Mouse (Mus musculus) hindbrain, postnatal 0 days (tissue): ENCODE measurements around the gene Slc7a12. TPM values are rescaled to one million over a fixed set of nuclear protein-coding genes. Genes with fewer than 3 reads are reported as not detected.

ENCODE experiments used
- ATAC-seq: fragments of 200-750 bp; cut with Nextera tagmentation; 2 replicates; pipeline ENCODE4 v1.8.0; 2017; ENCODE audit warnings: mild to moderate bottlenecking, moderate TSS enrichment, moderate library complexity
- DNase-seq: peaks from one replicate; pipeline ENCODE4 v3.0.0-alpha.2; 2015; ENCODE audit warnings: low spot score
- H3K27ac ChIP-seq: fragments of 300-500 bp; sonication (generic); 2 replicates; pipeline ENCODE4 v1.5.1; 2014; ENCODE audit warnings: mild to moderate bottlenecking
- H3K27me3 ChIP-seq: fragments of 300-500 bp; sonication (generic); 2 replicates; pipeline ENCODE4 v1.6.1; 2014; ENCODE audit warnings: low read length, mixed read lengths; ENCODE audit not compliant: insufficient read depth
- H3K36me3 ChIP-seq: fragments of 300-500 bp; sonication (generic); 2 replicates; pipeline ENCODE4 v1.6.1; 2014; ENCODE audit warnings: low read length, mixed read lengths; ENCODE audit not compliant: insufficient read depth
- H3K4me1 ChIP-seq: fragments of 300-500 bp; sonication (generic); 2 replicates; pipeline ENCODE4 v1.6.1; 2014; ENCODE audit warnings: antibody characterized with exemption, low read length, mixed read lengths; ENCODE audit not compliant: insufficient read depth
- H3K4me2 ChIP-seq: fragments of 300-500 bp; sonication (generic); 2 replicates; pipeline ENCODE4 v1.6.1; 2014; ENCODE audit warnings: low read depth, mild to moderate bottlenecking, low read length, moderate library complexity, mixed read lengths
- H3K4me3 ChIP-seq: fragments of 300-500 bp; sonication (generic); 2 replicates; pipeline ENCODE4 v1.5.1; 2014; ENCODE audit warnings: low read length
- H3K9ac ChIP-seq: fragments of 300-500 bp; sonication (generic); replicated peaks from 2 replicates; pipeline ENCODE4 v1.6.1; 2014; ENCODE audit warnings: mild to moderate bottlenecking, low read length, moderate library complexity, mixed read lengths
- H3K9me3 ChIP-seq: fragments of 300-500 bp; sonication (generic); 2 replicates; pipeline ENCODE4 v1.6.1; 2016; ENCODE audit warnings: low read length, mixed read lengths
- CTCF ChIP-seq: IDR thresholded peaks from 2 replicates; pipeline ENCODE4 v1.5.1; 2016; ENCODE audit warnings: antibody characterized with exemption, control low read depth, low read depth
- WGBS: fragments of 180-500 bp; shearing (Covaris S2); extraction: QIAGEN DNeasy Blood & Tissue Kit; methylation state at CpG from one replicate; pipeline ENCODE4 v1.1.7; 2014; 5-methylcytosine and 5-hydroxymethylcytosine counted together
- polyA plus RNA-seq: library from polyadenylated mRNA; unstranded; fragments of >200 nt; fragmentation: Nextera tagmentation; extraction: Ambion mirVana; gene quantifications from 2 replicates; pipeline ENCODE4 v1.2.1, GENCODE M21; 2015
- total RNA-seq: library from RNA; depleted of rRNA; stranded (reverse); fragments of >200 nt; gene quantifications from 2 replicates; pipeline ENCODE4 v1.2.3, GENCODE M21; 2014; rRNA removed

The Slc7a12 gene
- total RNA-seq (not detected in 2 replicates), polyA plus RNA-seq (not detected in 2 replicates)

DNA sequence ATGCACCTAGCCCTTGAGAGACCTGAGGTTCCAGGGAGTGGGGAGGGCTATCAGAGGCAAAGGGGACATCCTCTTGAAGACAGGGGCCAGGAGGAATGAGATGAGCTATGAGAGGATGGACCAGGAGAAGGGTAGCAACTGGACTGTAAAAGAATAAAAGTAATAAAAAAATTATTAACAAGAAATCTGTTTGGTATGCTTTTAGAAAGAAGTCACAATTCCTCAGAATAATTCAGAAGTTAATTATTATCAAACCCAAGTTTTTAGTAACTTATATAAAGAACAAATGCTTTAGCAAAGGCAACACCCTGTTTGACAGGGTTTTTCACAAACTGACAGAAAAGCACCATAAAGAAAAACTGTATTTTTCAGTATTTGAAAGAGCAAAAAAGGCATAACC lies at the start of gene Slc7a12:
Gene Slc7a12, plus strand, starts transcription at position 301 of the 400 bp plus-strand sequence.
- ATAC-seq: no peak
- H3K9ac ChIP-seq: no peak within 1 kb of the TSS
- no peaks in the 10 kb centered on the region for H3K4me1 ChIP-seq
- no peaks in the 10 kb centered on the region for H3K36me3 ChIP-seq
- H3K27me3 ChIP-seq: no peaks in the 10 kb centered on the region
- no peak within 1 kb of the TSS for H3K4me2 ChIP-seq
- TF ChIP-seq CTCF: no peak
- H3K9me3 ChIP-seq: no peaks in the 10 kb centered on the region
- DNase-seq: no peak
- H3K27ac ChIP-seq: no peak within 1 kb of the TSS
- no peak within 1 kb of the TSS for H3K4me3 ChIP-seq

DNA sequence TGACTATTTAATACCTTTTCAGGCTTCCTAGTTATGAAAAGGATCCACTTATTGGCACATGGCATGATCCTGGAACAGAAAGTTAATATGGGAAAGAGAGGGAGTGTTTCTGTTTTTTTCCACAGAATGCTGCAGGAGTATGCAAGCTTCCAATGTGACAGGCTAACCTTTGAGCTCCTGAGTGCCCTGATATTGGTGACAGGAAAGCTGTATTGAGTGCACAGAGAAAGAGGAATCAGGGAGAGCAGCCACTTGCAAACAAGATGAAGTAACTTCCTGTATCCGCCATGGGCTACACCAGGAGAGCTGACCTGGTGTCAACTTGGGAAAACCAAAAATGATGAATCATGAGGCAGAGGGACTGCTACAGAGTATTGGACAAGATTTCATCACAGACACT lies 48.1 kb upstream of the Slc7a12 start:
- Histone ChIP-seq H3K27me3 (no peaks in the 10 kb centered on the region), H3K4me2 (no peak overlapping the region), H3K36me3 (no peaks in the 10 kb centered on the region), H3K27ac (no peak overlapping the region), H3K4me1 (no peaks in the 10 kb centered on the region), H3K9ac (no peak overlapping the region), H3K9me3 (no peaks in the 10 kb centered on the region), H3K4me3 (no peak overlapping the region)
- TF ChIP-seq CTCF: no peak
- no peak for DNase-seq
- 96% methylated on average over 1 of the region's 1 CpGs for WGBS
- ATAC-seq: no peak

DNA sequence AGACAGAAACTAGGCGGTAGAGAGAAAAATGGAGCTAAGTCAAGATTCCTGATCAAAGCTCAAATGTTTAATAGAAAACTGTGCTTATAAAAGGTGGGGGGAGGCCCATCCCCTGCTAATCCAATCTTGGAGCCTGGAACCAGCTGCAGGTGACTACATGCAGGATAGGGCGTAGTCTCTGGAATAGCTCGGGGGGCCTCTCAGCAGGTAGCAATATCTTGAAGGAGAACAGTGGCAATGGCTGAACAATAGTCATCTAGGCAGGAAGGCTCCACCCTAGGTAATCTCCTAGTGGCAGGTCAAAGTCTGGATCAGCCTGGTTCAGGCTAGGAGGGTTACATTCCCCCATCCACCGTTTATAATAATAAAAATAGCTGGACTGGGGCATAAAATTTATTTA lies 34.5 kb upstream of the Slc7a12 start:
- WGBS: 92% methylated on average over 4 of the region's 4 CpGs
- no peak for TF ChIP-seq CTCF
- H3K9ac ChIP-seq: no peak overlapping the region
- DNase-seq (no peak), ATAC-seq (no peak)
- H3K4me1 ChIP-seq: no peaks in the 10 kb centered on the region
- no peak overlapping the region for H3K4me2 ChIP-seq
- no peaks in the 10 kb centered on the region for H3K27me3 ChIP-seq
- H3K36me3 ChIP-seq: no peaks in the 10 kb centered on the region
- H3K4me3 ChIP-seq: no peak overlapping the region
- no peaks in the 10 kb centered on the region for H3K9me3 ChIP-seq
- no peak overlapping the region for H3K27ac ChIP-seq

DNA sequence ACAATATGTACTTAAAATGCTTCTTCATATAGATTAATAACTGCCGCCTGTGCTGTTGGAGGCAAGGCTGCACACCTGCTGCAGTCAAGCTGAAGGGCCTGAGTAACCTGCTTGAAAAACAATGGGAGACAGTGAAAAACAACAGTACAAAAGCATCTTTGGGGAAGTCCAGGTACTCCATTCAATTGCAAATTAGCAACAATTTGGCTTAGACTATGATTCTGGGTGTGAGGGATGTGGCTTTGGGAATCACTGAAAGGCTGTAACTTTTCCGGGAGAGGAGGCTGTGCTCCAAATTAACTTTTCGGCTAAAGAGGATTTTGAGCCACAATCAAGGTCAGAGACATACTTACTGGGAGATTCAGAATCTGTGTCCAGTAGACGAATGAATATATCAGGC lies 33.8 kb upstream of the Slc7a12 start:
- 93% methylated on average over 4 of the region's 4 CpGs for WGBS

More for the DNA sequence above, 33.8 kb upstream of the Slc7a12 start:
- Histone ChIP-seq H3K36me3 (no peaks in the 10 kb centered on the region), H3K27ac (no peak overlapping the region), H3K9me3 (no peaks in the 10 kb centered on the region), H3K4me3 (no peak overlapping the region), H3K9ac (no peak overlapping the region), H3K4me1 (no peaks in the 10 kb centered on the region), H3K4me2 (no peak overlapping the region), H3K27me3 (no peaks in the 10 kb centered on the region)
- TF ChIP-seq CTCF: no peak
- ATAC-seq (no peak), DNase-seq (no peak)

Other genes starting within 250 kb of the Slc7a12 start
- 19.9 and 68.4 TPM in 2 replicates for gene 1810022K09Rik, start 130.6 kb downstream of the Slc7a12 start, total RNA-seq
- 359 and 393 TPM in 2 replicates for gene 1810022K09Rik, start 130.6 kb downstream of the Slc7a12 start, polyA plus RNA-seq
- gene Car13, start 161.0 kb downstream of the Slc7a12 start, total RNA-seq: 4.3 and 7.1 TPM in 2 replicates
- gene Car13, start 161.0 kb downstream of the Slc7a12 start, polyA plus RNA-seq: 4.0 and 4.7 TPM in 2 replicates